Mouse (Mus musculus): ENCODE measurements around the gene Foxp1. TPM values are rescaled to one million over a fixed set of nuclear protein-coding genes. Genes with fewer than 3 reads are reported as not detected.

The Foxp1 gene
- polyA plus RNA-seq, 1 experiment from 2014 or later = 77.5 TPM

GRCm38 (mm10) chr6:99338593-99339342, 183.8 kb downstream of the Foxp1 start:
- WGBS = 58% methylated on average over 9 of the region's 9 CpGs
- H3K9ac ChIP-seq = no peak overlapping the region
- peaks cover 19% of the 10 kb centered on the region for H3K4me1 ChIP-seq
- no peak overlapping the region for H3K4me3 ChIP-seq (replicated peaks)
- H3K27ac ChIP-seq (replicated peaks) = no peak overlapping the region
- H3K36me3 ChIP-seq = no peaks in the 10 kb centered on the region
- ATAC-seq (ENCODE audit: insufficient number of reproducible peaks, low FRiP score, low TSS enrichment, low read depth) = no peak
- H3K9me3 ChIP-seq (replicated peaks) = no peaks in the 10 kb centered on the region
- H3K27me3 ChIP-seq = no peaks in the 10 kb centered on the region
- no peak overlapping the region for H3K4me2 ChIP-seq (replicated peaks)

DNA sequence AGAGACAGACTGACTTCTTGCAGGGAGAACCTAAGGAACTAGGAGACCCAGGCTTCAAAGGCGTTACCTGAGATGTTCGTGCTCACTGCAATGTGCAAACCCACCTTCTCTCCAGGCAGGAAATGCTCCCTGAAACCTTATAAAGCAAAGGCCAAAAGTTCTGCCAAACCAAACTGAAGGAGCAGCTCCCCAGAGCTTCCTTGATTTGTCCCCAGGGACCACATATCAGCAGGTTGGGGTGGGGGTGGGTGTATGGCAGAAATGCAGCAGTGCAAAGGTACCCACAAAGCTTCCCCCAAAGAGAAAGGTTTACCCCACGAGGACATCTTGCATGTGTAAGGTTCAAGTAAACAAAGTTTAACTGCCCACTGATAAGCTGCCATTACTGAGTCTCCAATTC, 184.3 kb downstream of the Foxp1 start:
- Histone ChIP-seq H3K4me2 (replicated peaks) (no peak overlapping the region), H3K9me3 (replicated peaks) (no peaks in the 10 kb centered on the region), H3K27me3 (no peaks in the 10 kb centered on the region), H3K36me3 (no peaks in the 10 kb centered on the region), H3K4me3 (replicated peaks) (no peak overlapping the region), H3K9ac (no peak overlapping the region), H3K4me1 (peaks cover 19% of the 10 kb centered on the region), H3K27ac (replicated peaks) (no peak overlapping the region)
- 56% methylated on average over 3 of the region's 3 CpGs for WGBS
- no peak for ATAC-seq (ENCODE audit: insufficient number of reproducible peaks, low FRiP score, low TSS enrichment, low read depth)

DNA sequence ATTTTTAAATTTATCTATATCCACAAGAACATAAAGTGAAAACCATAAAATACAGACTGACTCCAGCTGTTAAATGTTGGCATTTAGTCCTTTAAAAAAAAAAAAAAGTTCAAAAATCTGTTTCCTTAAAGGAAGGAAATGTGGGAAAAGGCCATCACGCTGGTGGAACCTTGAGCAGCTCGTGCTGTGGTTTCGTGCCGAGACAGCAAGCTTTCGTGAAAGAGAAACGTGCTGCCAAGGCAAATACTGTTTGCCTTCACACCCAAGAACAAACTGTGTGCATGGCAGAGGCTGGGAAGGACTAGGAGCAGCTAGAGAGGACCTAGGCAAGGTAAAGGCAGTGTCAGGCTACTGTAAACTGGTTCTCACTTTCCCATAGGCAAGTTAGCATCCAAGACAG, 184.9 kb downstream of the Foxp1 start:
- no peaks in the 10 kb centered on the region for H3K9me3 ChIP-seq (replicated peaks)
- H3K27me3 ChIP-seq = no peaks in the 10 kb centered on the region
- WGBS = 47% methylated on average over 6 of the region's 6 CpGs
- H3K27ac ChIP-seq (replicated peaks) = no peak overlapping the region
- no peak overlapping the region for H3K4me3 ChIP-seq (replicated peaks)
- no peak overlapping the region for H3K4me2 ChIP-seq (replicated peaks)
- no peak for ATAC-seq (ENCODE audit: insufficient number of reproducible peaks, low FRiP score, low TSS enrichment, low read depth)
- H3K36me3 ChIP-seq = no peaks in the 10 kb centered on the region
- peaks cover 19% of the 10 kb centered on the region for H3K4me1 ChIP-seq
- H3K9ac ChIP-seq = no peak overlapping the region

DNA sequence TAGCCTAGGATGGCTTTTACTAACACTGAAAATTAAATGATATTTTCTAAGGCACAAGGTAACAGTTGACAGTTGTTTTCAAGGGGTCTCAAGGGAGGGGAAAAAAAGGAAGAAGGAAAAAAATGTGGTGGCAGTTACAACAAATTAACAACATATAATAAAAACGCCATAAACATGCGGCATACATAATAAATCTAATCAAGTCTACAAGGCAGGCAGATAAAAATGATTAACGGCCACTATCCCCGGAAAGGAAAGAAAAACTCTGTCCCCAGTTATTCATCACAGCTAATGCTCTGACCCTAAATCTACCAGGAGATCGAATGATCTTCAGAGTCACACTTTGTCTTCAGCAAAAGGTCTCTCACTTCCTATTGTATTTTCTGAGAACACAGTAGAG, 186.3 kb downstream of the Foxp1 start:
- no peak overlapping the region for H3K4me2 ChIP-seq (replicated peaks)
- no peaks in the 10 kb centered on the region for H3K27me3 ChIP-seq
- no peaks in the 10 kb centered on the region for H3K36me3 ChIP-seq
- H3K27ac ChIP-seq (replicated peaks) = no peak overlapping the region
- peaks cover 19% of the 10 kb centered on the region for H3K4me1 ChIP-seq
- no peaks in the 10 kb centered on the region for H3K9me3 ChIP-seq (replicated peaks)
- no peak for ATAC-seq (ENCODE audit: insufficient number of reproducible peaks, low FRiP score, low TSS enrichment, low read depth)
- no peak overlapping the region for H3K4me3 ChIP-seq (replicated peaks)
- 75% methylated on average over 5 of the region's 5 CpGs for WGBS
- no peak overlapping the region for H3K9ac ChIP-seq

DNA sequence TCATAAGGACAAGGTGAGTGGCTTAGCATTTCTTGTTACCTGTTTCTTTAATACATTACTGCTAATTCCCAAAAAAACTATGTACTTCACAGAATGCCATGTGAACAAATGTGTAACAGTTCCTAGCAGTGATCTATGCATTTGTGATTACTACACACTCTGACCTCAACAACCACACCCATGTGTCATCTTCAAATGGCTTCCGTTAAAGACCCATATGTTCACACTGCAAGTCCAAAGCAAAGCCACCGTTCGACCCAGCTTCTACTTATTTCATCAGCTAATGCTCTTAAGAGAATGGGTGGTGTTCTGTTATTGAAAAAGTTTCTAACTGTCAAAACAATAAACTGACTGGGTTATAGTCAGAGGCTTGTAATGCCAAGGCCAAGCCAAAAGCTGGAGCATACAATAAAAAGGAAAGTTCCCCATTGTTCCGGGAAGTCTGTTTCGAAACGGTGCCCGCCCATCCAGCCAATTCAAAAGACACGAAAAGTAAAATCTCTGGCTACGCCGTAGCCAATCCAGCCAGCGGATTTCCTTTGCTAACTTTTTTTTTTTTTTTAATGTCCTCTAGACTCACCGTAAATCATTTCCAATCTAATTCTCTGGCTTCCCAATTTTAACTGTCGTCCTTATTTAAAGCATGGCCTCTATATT, 187.2 kb downstream of the Foxp1 start:
- WGBS = 67% methylated on average over 13 of the region's 13 CpGs
- H3K9ac ChIP-seq = no peak overlapping the region
- no peak overlapping the region for H3K4me3 ChIP-seq (replicated peaks)
- no peak for ATAC-seq (ENCODE audit: insufficient number of reproducible peaks, low FRiP score, low TSS enrichment, low read depth)
- H3K36me3 ChIP-seq = no peaks in the 10 kb centered on the region
- no peak overlapping the region for H3K27ac ChIP-seq (replicated peaks)
- no peaks in the 10 kb centered on the region for H3K27me3 ChIP-seq
- H3K4me2 ChIP-seq (replicated peaks) = no peak overlapping the region
- peaks cover 19% of the 10 kb centered on the region for H3K4me1 ChIP-seq
- no peaks in the 10 kb centered on the region for H3K9me3 ChIP-seq (replicated peaks)

DNA sequence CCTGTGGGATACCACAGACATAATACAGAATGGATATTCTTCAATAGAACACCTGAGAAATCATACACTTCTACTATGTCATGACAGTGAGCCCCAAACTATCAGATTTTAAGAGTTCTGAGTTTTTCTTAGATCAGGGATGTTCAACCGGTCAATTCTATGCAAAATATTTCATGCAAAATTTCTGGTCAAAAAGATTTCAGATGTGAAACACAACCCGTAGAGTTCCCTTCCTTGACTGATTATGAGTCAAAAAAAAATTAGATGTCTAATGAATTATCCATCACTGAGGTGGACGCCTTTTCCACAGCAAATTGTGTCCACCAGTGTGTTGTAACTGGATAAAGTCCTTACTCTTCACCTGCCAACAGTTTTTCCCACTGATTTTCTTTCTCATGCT, 188.3 kb downstream of the Foxp1 start:
- WGBS = 87% methylated on average over 3 of the region's 3 CpGs
- H3K27me3 ChIP-seq = no peaks in the 10 kb centered on the region
- H3K4me2 ChIP-seq (replicated peaks) = no peak overlapping the region
- no peaks in the 10 kb centered on the region for H3K36me3 ChIP-seq
- peaks cover 15% of the 10 kb centered on the region for H3K4me1 ChIP-seq
- H3K9me3 ChIP-seq (replicated peaks) = no peaks in the 10 kb centered on the region
- no peak overlapping the region for H3K27ac ChIP-seq (replicated peaks)
- ATAC-seq (ENCODE audit: insufficient number of reproducible peaks, low FRiP score, low TSS enrichment, low read depth) = no peak
- no peak overlapping the region for H3K9ac ChIP-seq
- no peak overlapping the region for H3K4me3 ChIP-seq (replicated peaks)

DNA sequence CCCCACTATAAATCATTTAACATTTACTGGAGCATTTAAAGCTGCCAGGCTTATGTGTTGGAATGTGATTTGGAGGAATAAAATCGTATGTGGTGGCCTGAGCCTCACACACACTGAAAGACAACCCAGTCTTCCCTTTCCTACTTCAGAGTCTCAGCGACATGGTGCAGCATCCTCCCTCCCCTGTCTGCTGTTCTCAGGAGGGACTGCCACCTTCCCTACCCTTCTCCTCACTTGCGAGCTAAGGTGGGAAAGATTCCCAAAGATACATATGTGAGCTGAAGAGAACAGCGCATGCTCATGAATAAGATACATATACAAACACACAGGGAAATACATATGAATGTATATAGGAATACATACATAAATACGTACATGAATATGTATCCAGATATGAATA, 189.4 kb downstream of the Foxp1 start:
- WGBS = 86% methylated on average over 5 of the region's 5 CpGs
- no peaks in the 10 kb centered on the region for H3K36me3 ChIP-seq
- H3K27me3 ChIP-seq = no peaks in the 10 kb centered on the region
- H3K9me3 ChIP-seq (replicated peaks) = no peaks in the 10 kb centered on the region
- peaks cover 15% of the 10 kb centered on the region for H3K4me1 ChIP-seq
- no peak overlapping the region for H3K4me2 ChIP-seq (replicated peaks)
- no peak overlapping the region for H3K27ac ChIP-seq (replicated peaks)
- ATAC-seq (ENCODE audit: insufficient number of reproducible peaks, low FRiP score, low TSS enrichment, low read depth) = no peak
- H3K4me3 ChIP-seq (replicated peaks) = no peak overlapping the region
- no peak overlapping the region for H3K9ac ChIP-seq

GRCm38 (mm10) chr6:99330169-99330568, 192.4 kb downstream of the Foxp1 start:
- Histone ChIP-seq H3K4me1 (peaks cover 14% of the 10 kb centered on the region), H3K36me3 (no peaks in the 10 kb centered on the region), H3K27ac (replicated peaks) (no peak overlapping the region), H3K9ac (no peak overlapping the region), H3K4me2 (replicated peaks) (no peak overlapping the region), H3K4me3 (replicated peaks) (no peak overlapping the region), H3K27me3 (no peaks in the 10 kb centered on the region), H3K9me3 (replicated peaks) (no peaks in the 10 kb centered on the region)
- no peak for ATAC-seq (ENCODE audit: insufficient number of reproducible peaks, low FRiP score, low TSS enrichment, low read depth)
- 77% methylated on average over 4 of the region's 4 CpGs for WGBS

DNA sequence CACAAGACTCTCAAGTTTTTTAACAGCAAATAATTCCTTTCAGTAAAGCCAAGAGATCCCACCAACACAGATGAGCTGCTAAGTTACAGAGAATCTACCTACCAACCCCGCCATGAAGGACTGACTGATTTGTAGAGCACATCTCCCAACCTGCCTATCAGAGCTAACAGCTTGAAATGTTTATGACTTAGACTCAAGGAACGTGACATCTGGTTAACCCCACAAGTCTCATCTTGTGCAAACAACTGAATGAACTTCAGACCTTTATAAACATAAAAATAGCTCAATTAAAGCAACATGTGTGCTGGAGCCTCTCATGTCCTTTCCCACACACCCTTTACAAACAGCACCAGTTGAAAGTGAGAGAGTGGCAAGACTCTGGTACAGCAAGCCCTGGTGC, 193.9 kb downstream of the Foxp1 start:
- H3K27ac ChIP-seq (replicated peaks) = no peak overlapping the region
- WGBS = 18% methylated on average over 2 of the region's 2 CpGs
- peaks cover 14% of the 10 kb centered on the region for H3K4me1 ChIP-seq
- H3K4me2 ChIP-seq (replicated peaks) = no peak overlapping the region
- no peak overlapping the region for H3K9ac ChIP-seq
- no peak overlapping the region for H3K4me3 ChIP-seq (replicated peaks)
- H3K27me3 ChIP-seq = no peaks in the 10 kb centered on the region
- no peaks in the 10 kb centered on the region for H3K36me3 ChIP-seq
- no peaks in the 10 kb centered on the region for H3K9me3 ChIP-seq (replicated peaks)
- no peak for ATAC-seq (ENCODE audit: insufficient number of reproducible peaks, low FRiP score, low TSS enrichment, low read depth)

DNA sequence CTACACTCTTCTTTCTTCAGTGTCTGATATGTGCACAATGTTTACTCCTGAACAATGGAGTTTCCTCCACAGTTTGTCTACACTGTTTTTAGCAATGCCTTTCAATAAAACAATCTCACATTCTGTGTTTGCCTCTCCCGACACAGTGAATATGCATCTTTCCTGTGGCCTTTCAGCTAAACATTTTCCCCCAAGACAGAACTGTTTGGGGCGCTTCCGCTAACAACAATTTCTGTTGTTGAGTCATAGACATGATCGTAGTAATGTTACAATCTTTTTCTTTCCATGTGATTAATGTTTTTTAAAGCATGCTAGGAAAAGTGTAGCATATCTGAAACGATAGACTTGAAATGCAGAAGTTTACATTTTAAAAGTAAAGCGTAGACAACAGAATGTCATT, 194.4 kb downstream of the Foxp1 start:
- Histone ChIP-seq H3K36me3 (no peaks in the 10 kb centered on the region), H3K4me3 (replicated peaks) (no peak overlapping the region), H3K9ac (no peak overlapping the region), H3K27me3 (no peaks in the 10 kb centered on the region), H3K27ac (replicated peaks) (no peak overlapping the region), H3K4me2 (replicated peaks) (no peak overlapping the region), H3K4me1 (peaks cover 14% of the 10 kb centered on the region), H3K9me3 (replicated peaks) (no peaks in the 10 kb centered on the region)
- 55% methylated on average over 6 of the region's 6 CpGs for WGBS
- ATAC-seq (ENCODE audit: insufficient number of reproducible peaks, low FRiP score, low TSS enrichment, low read depth) = no peak

DNA sequence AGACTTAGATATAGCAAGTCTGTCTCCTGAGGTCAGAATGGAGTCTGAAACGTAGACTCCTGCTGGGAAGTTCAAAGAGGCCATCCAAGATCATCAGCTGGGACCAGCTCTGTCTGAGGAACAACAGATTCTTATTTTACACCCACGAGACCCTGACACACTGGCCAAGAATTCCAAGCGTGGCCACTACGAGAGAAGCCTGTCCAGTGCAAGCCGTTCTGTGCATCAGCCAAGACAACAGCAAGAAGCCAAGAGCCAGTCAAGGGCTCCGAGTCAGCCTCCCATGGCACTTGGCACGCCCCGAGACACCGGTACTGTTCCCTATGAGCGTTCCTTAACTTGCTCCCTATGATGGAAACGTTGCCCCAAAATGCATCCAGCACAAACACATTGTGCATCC, 194.8 kb downstream of the Foxp1 start:
- Histone ChIP-seq H3K4me2 (replicated peaks) (no peak overlapping the region), H3K4me1 (peaks cover 14% of the 10 kb centered on the region), H3K27ac (replicated peaks) (no peak overlapping the region), H3K36me3 (no peaks in the 10 kb centered on the region), H3K9ac (no peak overlapping the region), H3K9me3 (replicated peaks) (no peaks in the 10 kb centered on the region), H3K27me3 (no peaks in the 10 kb centered on the region), H3K4me3 (replicated peaks) (no peak overlapping the region)
- ATAC-seq (ENCODE audit: insufficient number of reproducible peaks, low FRiP score, low TSS enrichment, low read depth) = no peak
- WGBS = 75% methylated on average over 11 of the region's 11 CpGs

DNA sequence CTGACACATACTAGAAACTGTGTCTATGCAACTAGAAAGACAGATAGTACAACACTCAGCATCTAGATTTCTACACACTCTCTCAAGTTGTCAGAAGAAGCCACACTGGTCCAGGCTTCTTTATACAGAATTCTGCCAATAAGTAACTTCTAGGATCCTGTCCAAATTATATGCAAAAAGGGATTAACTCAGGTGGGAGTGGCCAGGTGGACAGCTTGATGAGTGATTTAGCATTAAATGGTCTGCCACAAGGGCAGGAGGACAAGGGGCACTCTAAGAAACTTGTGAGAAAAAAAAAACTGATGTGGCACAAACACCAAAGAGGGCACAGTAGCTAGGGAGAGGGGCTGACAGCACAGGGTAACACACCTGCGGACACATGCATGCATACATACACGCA, 196.6 kb downstream of the Foxp1 start:
- no peak for ATAC-seq (ENCODE audit: insufficient number of reproducible peaks, low FRiP score, low TSS enrichment, low read depth)
- H3K36me3 ChIP-seq = no peaks in the 10 kb centered on the region
- H3K4me2 ChIP-seq (replicated peaks) = no peak overlapping the region
- WGBS = 86% methylated on average over 2 of the region's 2 CpGs
- peaks cover 14% of the 10 kb centered on the region for H3K4me1 ChIP-seq
- H3K9me3 ChIP-seq (replicated peaks) = no peaks in the 10 kb centered on the region
- H3K4me3 ChIP-seq (replicated peaks) = no peak overlapping the region
- H3K9ac ChIP-seq = no peak overlapping the region
- H3K27ac ChIP-seq (replicated peaks) = no peak overlapping the region
- no peaks in the 10 kb centered on the region for H3K27me3 ChIP-seq
